Mouse (Mus musculus) heart, embryonic 16.5 days (tissue): ENCODE results near the gene Crabp2. TPM values are rescaled to one million over a fixed set of nuclear protein-coding genes. Genes with fewer than 3 reads are reported as not detected.

Experiments
- ATAC-seq: fragments of 200-750 bp; cut with Nextera tagmentation; replicated peaks from 2 replicates; pipeline ENCODE4 v1.8.0; 2017; ENCODE audit warnings: moderate number of reproducible peaks; ENCODE audit not compliant: insufficient read depth, low FRiP score; ENCODE audit errors: extremely low read depth
- H3K27ac ChIP-seq: fragments of 300-500 bp; sonication (generic); 2 replicates; pipeline ENCODE4 v1.5.1; 2014; ENCODE audit warnings: mild to moderate bottlenecking, low read length, control low read depth, moderate library complexity
- H3K27me3 ChIP-seq: fragments of 300-500 bp; sonication (generic); 2 replicates; pipeline ENCODE4 v1.6.1; 2014; ENCODE audit warnings: low read length, mixed read lengths; ENCODE audit not compliant: control insufficient read depth, insufficient read depth
- H3K36me3 ChIP-seq: fragments of 300-500 bp; sonication (generic); 2 replicates; pipeline ENCODE4 v1.6.1; 2014; ENCODE audit not compliant: control insufficient read depth, insufficient read depth
- H3K4me1 ChIP-seq: fragments of 300-500 bp; sonication (generic); 2 replicates; pipeline ENCODE4 v1.6.1; 2014; ENCODE audit warnings: low read length, mixed read lengths; ENCODE audit not compliant: control insufficient read depth, insufficient read depth
- H3K4me2 ChIP-seq: fragments of 300-500 bp; sonication (generic); 2 replicates; pipeline ENCODE4 v1.6.1; 2014; ENCODE audit warnings: low read depth, mild to moderate bottlenecking, control low read depth, low read length
- H3K4me3 ChIP-seq: fragments of 300-500 bp; sonication (generic); 2 replicates; pipeline ENCODE4 v1.5.1; 2014; ENCODE audit warnings: mild to moderate bottlenecking, control low read depth, low read length
- H3K9ac ChIP-seq: fragments of 300-500 bp; sonication (generic); 2 replicates; pipeline ENCODE4 v1.6.1; 2014; ENCODE audit warnings: low read length, control low read depth
- H3K9me3 ChIP-seq: fragments of 300-500 bp; sonication (generic); replicated peaks from 2 replicates; pipeline ENCODE4 v1.6.1; 2016; ENCODE audit warnings: low read length; ENCODE audit not compliant: control insufficient read depth
- WGBS: fragments of 180-500 bp; shearing (Covaris S2); extraction: QIAGEN DNeasy Blood & Tissue Kit; methylation state at CpG from one replicate; pipeline ENCODE4 v1.1.7; 2014; 5-methylcytosine and 5-hydroxymethylcytosine counted together
- polyA plus RNA-seq: library from polyadenylated mRNA; unstranded; fragments of >200 nt; fragmentation: Nextera tagmentation; extraction: Ambion mirVana; gene quantifications from 2 replicates; pipeline ENCODE4 v1.2.1, GENCODE M21; 2015

Gene Crabp2
- polyA plus RNA-seq, 1 experiment from 2014 or later, result 10.1 TPM

DNA sequence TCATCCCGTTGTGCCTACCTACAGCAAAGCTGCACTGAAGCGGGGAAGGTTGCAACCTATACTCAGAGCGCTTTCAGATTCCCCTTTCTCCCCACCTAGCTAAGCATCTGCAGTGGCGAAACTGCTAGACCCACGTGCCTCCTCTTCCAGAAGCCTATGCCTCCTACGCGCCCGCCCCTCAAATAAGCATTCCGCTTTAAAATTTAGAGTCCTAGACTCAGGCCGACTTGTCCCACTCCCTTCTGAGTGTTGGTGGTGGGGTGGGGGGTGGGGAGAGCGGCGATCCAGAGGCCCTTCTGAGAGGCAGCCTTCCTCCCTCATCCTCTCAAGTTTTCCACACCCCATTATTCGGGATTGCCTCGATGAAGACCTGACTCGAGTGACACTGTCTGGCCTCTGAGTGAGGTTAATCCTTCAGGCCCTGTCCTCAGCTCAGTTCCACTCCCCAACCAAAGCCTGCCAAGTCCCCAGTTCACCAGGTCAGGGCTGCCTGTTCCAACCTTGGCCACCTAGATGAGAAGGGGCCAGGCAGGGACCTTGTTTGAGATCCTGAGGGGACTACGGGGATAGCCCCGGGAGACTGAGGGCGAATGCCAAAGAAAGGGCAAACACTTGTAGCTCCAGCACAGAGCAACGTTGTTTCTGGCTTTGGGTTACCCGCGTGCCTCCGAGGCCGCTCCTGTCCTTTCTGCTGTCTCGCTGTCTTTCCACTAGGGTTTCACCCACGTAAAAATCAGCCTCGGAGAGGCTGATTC, 1.2 kb upstream of the Crabp2 start:
- no peak overlapping the region for H3K27ac ChIP-seq
- H3K4me1 ChIP-seq, result peaks cover 28% of the 10 kb centered on the region
- peak overlapping the region; percentile 44; the same call in 1 of the 2 replicates for H3K9ac ChIP-seq
- no peaks in the 10 kb centered on the region for H3K36me3 ChIP-seq
- peak overlapping the region; percentile 64 for H3K4me2 ChIP-seq
- WGBS, result 4% methylated on average over 26 of the region's 26 CpGs
- peak overlapping the region; percentile 41 for H3K4me3 ChIP-seq
- peaks cover 59% of the 10 kb centered on the region for H3K27me3 ChIP-seq
- H3K9me3 ChIP-seq, result no peaks in the 10 kb centered on the region
- no peak for ATAC-seq

DNA sequence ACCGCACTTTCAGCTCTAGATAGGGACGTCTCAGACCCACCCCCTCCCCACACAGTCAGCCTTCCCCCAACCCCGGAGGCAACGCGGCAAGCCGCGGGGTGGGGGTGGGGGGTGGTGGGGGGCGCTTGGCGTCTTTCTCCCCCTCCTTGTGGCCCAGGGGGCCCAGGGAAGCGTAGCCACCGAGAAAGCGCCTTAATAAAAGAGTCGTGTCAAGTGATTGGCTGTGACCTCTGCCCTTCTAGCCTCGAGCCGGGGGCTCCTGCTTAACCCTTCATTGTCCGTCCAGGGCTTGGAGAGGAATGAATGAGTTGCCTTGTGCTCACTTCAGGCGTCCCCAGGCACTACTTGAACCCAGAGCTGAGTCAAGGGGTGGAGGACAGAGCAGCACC, 661 bp upstream of the Crabp2 start:
- WGBS, result 2% methylated on average over 17 of the region's 17 CpGs
- H3K4me3 ChIP-seq, result peak overlapping the region; percentile 41
- H3K9me3 ChIP-seq, result no peaks in the 10 kb centered on the region
- H3K4me2 ChIP-seq, result peak overlapping the region; percentile 64
- ATAC-seq, result no peak
- H3K36me3 ChIP-seq, result no peaks in the 10 kb centered on the region
- H3K27ac ChIP-seq, result no peak overlapping the region
- H3K4me1 ChIP-seq, result peaks cover 31% of the 10 kb centered on the region
- H3K27me3 ChIP-seq, result peaks cover 62% of the 10 kb centered on the region
- H3K9ac ChIP-seq, result peak overlapping the region; percentile 44; the same call in 1 of the 2 replicates

DNA sequence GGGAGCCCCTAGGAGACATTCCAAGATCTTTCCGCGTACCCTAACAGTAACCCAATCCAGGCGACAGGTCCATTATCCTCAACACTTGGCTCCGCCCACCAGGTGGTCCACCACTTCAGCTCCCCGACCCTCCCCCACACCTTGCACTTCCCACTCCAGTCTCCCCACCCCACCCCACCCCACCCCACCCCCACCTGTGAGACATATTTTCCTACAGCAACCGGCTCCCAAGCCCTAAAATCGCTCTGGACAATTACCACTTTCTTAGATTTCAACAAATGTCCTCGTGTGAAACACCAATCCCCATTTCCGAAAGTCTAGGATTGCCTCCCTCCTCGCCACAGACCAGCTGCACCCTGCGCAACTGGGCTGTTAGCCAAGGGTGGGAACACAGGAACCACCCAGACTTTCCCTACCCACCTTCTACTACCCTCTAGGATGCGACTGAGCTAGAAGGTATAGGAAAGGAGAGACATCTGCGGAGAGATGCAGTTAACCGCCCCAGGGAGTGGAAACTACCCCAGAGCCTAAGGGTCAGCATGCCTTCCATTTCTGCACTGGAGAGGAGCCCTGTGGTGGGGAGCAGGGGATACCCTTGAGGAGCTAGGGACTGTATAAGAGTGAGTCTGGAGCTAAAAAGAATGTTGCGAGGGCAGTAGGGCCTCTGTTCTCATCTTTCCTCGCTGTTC, 944 bp downstream of the Crabp2 start:
- Histone ChIP-seq H3K9me3 (no peaks in the 10 kb centered on the region), H3K27ac (no peak overlapping the region), H3K27me3 (peaks cover 64% of the 10 kb centered on the region), H3K9ac (no peak overlapping the region), H3K4me2 (no peak overlapping the region), H3K4me3 (peak overlapping the region; percentile 41), H3K36me3 (no peaks in the 10 kb centered on the region), H3K4me1 (peaks cover 30% of the 10 kb centered on the region)
- 24% methylated on average over 16 of the region's 16 CpGs for WGBS
- no peak for ATAC-seq

DNA sequence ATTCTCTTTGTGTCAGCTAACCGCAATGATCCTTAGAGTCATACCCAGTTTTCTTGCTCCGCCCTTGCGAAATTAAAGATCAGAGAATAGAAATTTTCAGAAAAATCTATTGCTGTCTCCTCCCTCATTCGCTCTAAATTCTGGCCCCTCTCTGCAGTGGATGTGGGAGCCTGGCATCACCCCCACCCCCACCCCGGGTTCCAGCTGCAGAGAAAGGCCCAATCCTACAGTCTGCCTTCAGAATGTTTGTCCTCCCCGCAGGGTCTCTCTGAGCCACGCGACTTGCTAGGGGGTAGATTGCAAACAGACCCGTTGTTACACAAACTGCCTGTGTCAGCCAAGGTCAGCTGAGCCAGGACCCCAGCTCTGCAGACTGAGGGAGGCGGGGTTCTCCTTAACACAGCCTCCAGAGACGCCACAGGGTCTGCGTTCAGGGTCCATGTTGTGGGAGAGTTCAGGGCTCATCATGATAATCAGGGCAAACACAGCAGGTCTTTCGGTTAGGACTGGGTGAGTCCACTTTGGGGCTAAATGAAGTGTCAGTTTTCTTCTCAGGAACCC, 1.6 kb downstream of the Crabp2 start:
- peaks cover 29% of the 10 kb centered on the region for H3K4me1 ChIP-seq
- no peaks in the 10 kb centered on the region for H3K36me3 ChIP-seq
- H3K9me3 ChIP-seq, result no peaks in the 10 kb centered on the region
- H3K27me3 ChIP-seq, result peaks cover 64% of the 10 kb centered on the region
- no peak overlapping the region for H3K4me3 ChIP-seq
- no peak overlapping the region for H3K4me2 ChIP-seq
- ATAC-seq, result no peak
- no peak overlapping the region for H3K27ac ChIP-seq
- WGBS, result 21% methylated on average over 13 of the region's 13 CpGs
- no peak overlapping the region for H3K9ac ChIP-seq

DNA sequence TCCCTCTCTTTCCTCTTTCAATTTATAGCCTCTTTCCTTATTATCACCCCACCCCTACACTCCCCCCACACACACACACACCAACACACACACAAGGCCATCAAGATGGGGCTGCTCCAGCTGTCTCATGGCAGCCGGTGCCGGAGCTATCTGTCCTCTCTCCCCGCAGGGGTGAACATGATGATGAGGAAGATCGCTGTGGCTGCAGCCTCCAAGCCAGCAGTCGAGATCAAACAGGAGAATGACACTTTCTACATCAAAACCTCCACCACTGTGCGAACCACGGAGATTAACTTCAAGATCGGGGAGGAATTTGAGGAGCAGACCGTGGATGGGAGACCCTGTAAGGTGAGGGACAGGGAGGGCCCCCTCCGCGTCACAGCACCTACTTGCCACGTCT, 3.5 kb downstream of the Crabp2 start:
- H3K4me1 ChIP-seq, result peaks cover 29% of the 10 kb centered on the region

DNA sequence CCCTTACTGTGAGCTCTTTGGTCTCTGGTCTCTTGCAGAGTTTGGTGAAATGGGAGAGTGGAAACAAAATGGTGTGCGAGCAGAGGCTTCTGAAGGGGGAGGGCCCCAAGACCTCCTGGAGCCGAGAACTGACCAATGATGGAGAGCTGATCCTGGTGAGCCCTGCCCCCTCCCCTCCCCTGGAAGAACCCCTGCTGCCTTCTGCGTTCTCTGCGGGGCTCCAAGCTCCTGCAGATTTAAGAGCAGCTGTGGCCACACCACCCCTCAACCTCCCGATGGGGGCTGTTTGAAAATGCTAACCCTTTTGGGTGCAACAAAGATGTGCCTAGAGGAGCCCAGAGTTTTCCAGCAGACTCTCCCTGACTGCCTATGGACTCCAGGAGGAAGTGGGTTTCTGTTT, 4.0 kb downstream of the Crabp2 start:
- no peaks in the 10 kb centered on the region for H3K36me3 ChIP-seq
- ATAC-seq, result peak; percentile 77
- WGBS, result 4% methylated on average over 4 of the region's 5 CpGs
- peak overlapping the region; percentile 68 for H3K4me2 ChIP-seq
- peak overlapping the region; percentile 58 for H3K9ac ChIP-seq
- H3K27ac ChIP-seq, result no peak overlapping the region
- peaks cover 25% of the 10 kb centered on the region for H3K4me1 ChIP-seq
- H3K9me3 ChIP-seq, result no peaks in the 10 kb centered on the region
- peak overlapping the region; percentile 46 for H3K4me3 ChIP-seq
- H3K27me3 ChIP-seq, result peaks cover 44% of the 10 kb centered on the region

More for the DNA sequence above, 3.5 kb downstream of the Crabp2 start:
- Histone ChIP-seq H3K9me3 (no peaks in the 10 kb centered on the region), H3K4me3 (peak overlapping the region; percentile 46), H3K9ac (peak overlapping the region; percentile 58; the same call in 1 of the 2 replicates), H3K4me2 (peak overlapping the region; percentile 68), H3K27me3 (peaks cover 48% of the 10 kb centered on the region), H3K27ac (no peak overlapping the region), H3K36me3 (no peaks in the 10 kb centered on the region)
- 5% methylated on average over 12 of the region's 12 CpGs for WGBS
- 0 out of 2 replicates have a peak, but pooled peaks have one; percentile 4 for ATAC-seq

DNA sequence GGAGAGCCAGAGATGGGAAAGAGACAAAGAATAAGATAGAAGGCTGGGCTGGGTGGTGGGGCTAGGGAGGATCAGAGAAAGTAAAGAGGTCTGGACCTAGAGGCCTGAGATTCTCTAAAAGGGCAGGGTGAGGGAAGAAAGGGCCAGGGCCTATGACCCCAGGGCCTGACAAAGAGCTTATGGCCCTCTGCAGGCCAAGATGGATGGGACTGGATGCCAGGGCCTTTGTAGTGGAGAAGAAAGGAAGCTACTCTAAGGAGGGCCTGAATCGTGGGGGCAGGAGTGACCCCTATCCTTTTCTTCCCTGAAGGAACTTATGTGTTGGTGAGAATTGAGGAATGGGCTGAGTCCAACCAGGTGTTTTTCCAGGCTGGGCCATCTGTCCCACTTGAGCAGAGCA, 9.6 kb downstream of the Crabp2 start:
- no peak overlapping the region for H3K27ac ChIP-seq
- H3K9me3 ChIP-seq, result no peaks in the 10 kb centered on the region
- H3K27me3 ChIP-seq, result peaks cover under 1% of the 10 kb centered on the region
- no peak for ATAC-seq
- no peaks in the 10 kb centered on the region for H3K36me3 ChIP-seq
- no peak overlapping the region for H3K9ac ChIP-seq
- H3K4me3 ChIP-seq, result no peak overlapping the region
- WGBS, result 12% methylated on average over 1 of the region's 1 CpGs
- no peak overlapping the region for H3K4me2 ChIP-seq
- peaks cover 10% of the 10 kb centered on the region for H3K4me1 ChIP-seq

DNA sequence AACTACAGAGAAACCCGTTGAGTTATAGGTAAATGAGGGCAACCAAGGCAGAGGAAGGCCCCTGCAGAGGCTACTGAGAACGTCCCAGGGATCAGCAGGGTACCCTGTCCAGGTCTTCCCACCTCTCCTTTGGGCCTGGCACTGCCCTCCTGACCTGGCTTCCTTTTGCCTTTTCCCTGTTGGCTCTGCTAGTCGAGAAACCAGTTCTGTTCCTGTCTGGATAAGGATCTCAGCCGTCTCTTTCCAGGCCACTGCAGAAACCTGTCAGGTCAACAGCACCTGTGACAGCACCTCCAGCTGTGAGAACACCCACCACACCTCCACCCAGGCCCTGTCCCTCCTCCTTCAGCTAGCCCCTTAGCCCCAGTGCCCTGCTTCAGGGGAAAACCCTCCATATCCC, 10.0 kb downstream of the Crabp2 start:
- H3K4me2 ChIP-seq, result no peak overlapping the region
- peaks cover 10% of the 10 kb centered on the region for H3K4me1 ChIP-seq
- no peaks in the 10 kb centered on the region; the same call in 1 of the 2 replicates for H3K27me3 ChIP-seq
- no peak overlapping the region for H3K9ac ChIP-seq
- no peak overlapping the region for H3K4me3 ChIP-seq
- no peaks in the 10 kb centered on the region for H3K9me3 ChIP-seq
- H3K36me3 ChIP-seq, result no peaks in the 10 kb centered on the region
- WGBS, result 37% methylated on average over 4 of the region's 4 CpGs
- no peak overlapping the region for H3K27ac ChIP-seq
- no peak for ATAC-seq

DNA sequence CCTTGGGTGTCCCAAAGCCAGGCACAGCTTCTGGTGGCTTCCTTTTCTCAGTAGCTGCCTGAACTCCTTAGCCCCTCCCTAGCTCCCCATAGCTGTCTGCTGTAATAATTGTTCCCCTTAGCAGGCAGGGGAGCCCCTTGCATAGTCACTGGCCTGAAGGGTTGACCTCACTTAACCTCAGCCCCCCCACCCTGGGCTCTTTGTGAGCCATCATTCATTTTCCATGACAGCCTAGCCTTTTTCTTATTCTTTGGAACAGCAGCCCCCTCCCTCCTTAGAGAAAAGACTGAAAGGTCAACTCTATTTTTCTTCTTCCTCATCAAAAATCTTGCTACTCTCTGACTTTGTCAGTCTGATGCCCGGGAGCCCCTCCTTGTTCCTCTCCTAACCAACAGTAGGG, 10.5 kb downstream of the Crabp2 start:
- WGBS, result 58% methylated on average over 1 of the region's 1 CpGs
- Histone ChIP-seq H3K27me3 (no peaks in the 10 kb centered on the region; the same call in 1 of the 2 replicates), H3K36me3 (no peaks in the 10 kb centered on the region), H3K4me3 (no peak overlapping the region), H3K27ac (no peak overlapping the region), H3K4me1 (peaks cover 10% of the 10 kb centered on the region), H3K4me2 (no peak overlapping the region), H3K9me3 (no peaks in the 10 kb centered on the region), H3K9ac (no peak overlapping the region)
- no peak for ATAC-seq
